Mouse (Mus musculus) embryonic facial prominence, embryonic 13.5 days (tissue): Measurements from ENCODE around the gene Slc27a2. TPM values are rescaled to one million over a fixed set of nuclear protein-coding genes. Genes with fewer than 3 reads are reported as not detected.

Source experiments
- ATAC-seq: fragments of 200-750 bp; cut with Nextera tagmentation; 2 replicates; pipeline ENCODE4 v1.8.0; 2017; ENCODE audit warnings: low read depth; ENCODE audit not compliant: insufficient number of reproducible peaks, insufficient read depth, low FRiP score, low TSS enrichment
- H3K27ac ChIP-seq: fragments of 300-500 bp; sonication (generic); 2 replicates; pipeline ENCODE4 v1.5.1; 2015; ENCODE audit warnings: moderate library complexity, mild to moderate bottlenecking, inconsistent platforms
- H3K27me3 ChIP-seq: fragments of 300-500 bp; sonication (generic); 2 replicates; pipeline ENCODE4 v1.6.1; 2015; ENCODE audit warnings: mild to moderate bottlenecking, inconsistent platforms
- H3K36me3 ChIP-seq: fragments of 300-500 bp; sonication (generic); 2 replicates; pipeline ENCODE4 v1.6.1; 2015; ENCODE audit warnings: mild to moderate bottlenecking, inconsistent platforms
- H3K4me1 ChIP-seq: fragments of 300-500 bp; sonication (generic); 2 replicates; pipeline ENCODE4 v1.6.1; 2015; ENCODE audit warnings: inconsistent platforms
- H3K4me2 ChIP-seq: fragments of 300-500 bp; sonication (generic); 2 replicates; pipeline ENCODE4 v1.6.1; 2015; ENCODE audit warnings: moderate library complexity, mild to moderate bottlenecking, inconsistent platforms
- H3K4me3 ChIP-seq: fragments of 300-500 bp; sonication (generic); 2 replicates; pipeline ENCODE4 v1.5.1; 2015; ENCODE audit warnings: mild to moderate bottlenecking, inconsistent platforms
- H3K9ac ChIP-seq: fragments of 300-500 bp; sonication (generic); 2 replicates; pipeline ENCODE4 v1.6.1; 2015; ENCODE audit warnings: mild to moderate bottlenecking, inconsistent platforms
- H3K9me3 ChIP-seq: fragments of 300-500 bp; sonication (generic); 2 replicates; pipeline ENCODE4 v1.6.1; 2016; ENCODE audit warnings: inconsistent platforms
- WGBS: fragments of 180-500 bp; shearing (Covaris S2); methylation state at CpG from one replicate; pipeline ENCODE4 v1.1.7; 2015; ENCODE audit warnings: mixed read lengths; 5-methylcytosine and 5-hydroxymethylcytosine counted together
- polyA plus RNA-seq: library from polyadenylated mRNA; unstranded; fragments of >200 nt; fragmentation: Nextera tagmentation; extraction: Ambion mirVana; gene quantifications from 2 replicates; pipeline ENCODE4 v1.2.1, GENCODE M21; 2015

Gene Slc27a2
- polyA plus RNA-seq, 1 experiment from 2014 or later, result 2.9 TPM

DNA sequence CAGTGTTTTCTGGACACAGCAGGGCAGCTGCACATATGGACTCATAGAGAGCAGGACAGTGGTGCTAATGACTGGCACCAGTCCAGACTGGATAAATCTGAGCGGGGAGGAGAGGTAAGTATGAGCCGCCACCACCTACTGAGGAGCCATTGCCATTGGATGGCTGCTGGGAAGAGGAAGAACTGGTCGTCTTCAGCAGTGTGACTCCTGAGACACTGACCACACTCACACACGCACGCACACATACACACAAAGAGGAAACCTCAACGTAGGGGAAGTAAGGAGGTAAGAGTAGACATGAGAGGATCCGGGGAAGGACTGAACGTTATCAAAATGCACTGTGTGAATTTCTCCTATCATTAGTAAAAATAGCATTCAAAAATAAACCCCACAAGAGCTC lies 24.7 kb upstream of the Slc27a2 start:
- H3K27ac ChIP-seq, result no peak overlapping the region
- no peak overlapping the region for H3K9ac ChIP-seq
- H3K9me3 ChIP-seq, result no peaks in the 10 kb centered on the region
- H3K4me2 ChIP-seq, result no peak overlapping the region
- H3K27me3 ChIP-seq, result no peaks in the 10 kb centered on the region
- H3K4me1 ChIP-seq, result no peaks in the 10 kb centered on the region
- ATAC-seq, result no peak
- H3K36me3 ChIP-seq, result no peaks in the 10 kb centered on the region
- WGBS, result 92% methylated on average over 8 of the region's 8 CpGs
- H3K4me3 ChIP-seq, result no peak overlapping the region

DNA sequence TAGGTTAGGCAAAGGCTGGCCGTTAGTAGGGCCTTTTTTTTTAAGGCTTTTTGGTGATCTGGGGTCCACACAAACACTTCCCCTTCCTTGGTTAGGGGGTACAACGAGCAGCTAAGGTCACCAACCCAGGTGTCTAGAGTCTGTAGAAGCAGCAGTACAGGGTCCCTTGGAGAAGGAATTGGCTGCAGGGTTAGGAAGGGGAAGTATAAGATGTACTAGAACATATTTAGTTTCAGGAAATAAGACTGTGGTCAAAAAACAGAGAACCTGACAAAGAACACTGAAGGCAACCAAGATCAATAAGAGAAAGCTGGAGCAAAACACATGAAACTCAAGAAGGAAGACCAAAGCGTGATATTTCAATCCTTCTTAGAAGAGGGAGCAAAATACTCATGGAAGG lies 21.6 kb upstream of the Slc27a2 start:
- H3K27ac ChIP-seq, result no peak overlapping the region
- no peak overlapping the region for H3K4me2 ChIP-seq
- H3K4me3 ChIP-seq, result no peak overlapping the region
- no peaks in the 10 kb centered on the region for H3K36me3 ChIP-seq
- WGBS, result 76% methylated on average over 3 of the region's 3 CpGs
- no peak for ATAC-seq
- no peaks in the 10 kb centered on the region for H3K9me3 ChIP-seq
- no peak overlapping the region for H3K9ac ChIP-seq
- H3K27me3 ChIP-seq, result no peaks in the 10 kb centered on the region
- H3K4me1 ChIP-seq, result no peaks in the 10 kb centered on the region

DNA sequence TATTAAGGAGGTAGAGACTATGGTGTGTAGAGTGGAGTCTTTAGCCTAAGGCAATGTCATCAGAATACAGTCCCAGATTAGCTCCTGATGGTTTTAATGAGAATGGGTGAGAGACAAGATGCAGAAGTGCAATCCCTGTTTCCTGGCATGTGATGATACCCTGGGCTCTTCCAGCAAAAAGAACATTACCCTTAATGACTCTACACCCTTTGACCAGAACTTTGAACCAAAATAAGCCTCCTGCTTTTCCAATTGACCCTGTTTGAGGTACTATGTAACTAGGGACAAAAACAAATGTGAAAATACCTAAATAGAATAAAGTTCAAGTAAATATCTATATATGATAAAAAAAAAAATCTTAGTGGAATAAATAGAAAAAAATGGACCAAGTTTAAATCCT lies 14.6 kb upstream of the Slc27a2 start:
- Histone ChIP-seq H3K36me3 (no peaks in the 10 kb centered on the region), H3K4me1 (no peaks in the 10 kb centered on the region), H3K27ac (no peak overlapping the region), H3K9me3 (no peaks in the 10 kb centered on the region), H3K27me3 (no peaks in the 10 kb centered on the region), H3K4me2 (no peak overlapping the region), H3K9ac (no peak overlapping the region), H3K4me3 (no peak overlapping the region)
- no peak for ATAC-seq

DNA sequence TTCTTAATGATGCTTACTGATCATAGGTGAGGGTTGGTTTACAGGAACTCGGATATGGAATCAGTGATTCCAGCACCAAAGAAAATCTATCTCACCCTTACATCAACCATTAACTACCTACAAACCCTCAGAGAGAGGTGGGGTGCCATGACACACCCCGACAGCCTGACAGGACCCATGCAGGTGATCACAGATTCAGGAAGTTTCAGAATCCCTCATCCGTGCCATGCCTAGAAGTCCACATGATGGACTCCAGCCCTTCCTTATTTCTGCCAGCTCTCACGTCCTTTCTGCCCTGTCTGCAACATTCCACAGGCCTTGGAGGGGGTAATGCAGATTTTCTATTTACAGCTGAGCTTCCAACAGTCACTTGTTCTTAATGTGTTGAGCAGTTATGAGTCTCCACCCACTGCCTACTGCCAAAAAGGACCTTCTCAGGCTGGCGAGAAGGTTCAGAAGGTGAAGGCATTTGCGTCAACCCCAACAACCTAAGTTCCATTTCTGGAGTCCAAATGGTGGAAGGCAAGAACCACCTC lies 11.7 kb upstream of the Slc27a2 start:
- H3K4me1 ChIP-seq, result no peaks in the 10 kb centered on the region
- H3K36me3 ChIP-seq, result no peaks in the 10 kb centered on the region
- H3K27ac ChIP-seq, result no peak overlapping the region
- H3K9ac ChIP-seq, result no peak overlapping the region
- no peak overlapping the region for H3K4me3 ChIP-seq
- 79% methylated on average over 6 of the region's 6 CpGs for WGBS
- H3K9me3 ChIP-seq, result no peaks in the 10 kb centered on the region; the same call in 1 of the 2 replicates
- no peak overlapping the region for H3K4me2 ChIP-seq
- ATAC-seq, result no peak
- H3K27me3 ChIP-seq, result no peaks in the 10 kb centered on the region

DNA sequence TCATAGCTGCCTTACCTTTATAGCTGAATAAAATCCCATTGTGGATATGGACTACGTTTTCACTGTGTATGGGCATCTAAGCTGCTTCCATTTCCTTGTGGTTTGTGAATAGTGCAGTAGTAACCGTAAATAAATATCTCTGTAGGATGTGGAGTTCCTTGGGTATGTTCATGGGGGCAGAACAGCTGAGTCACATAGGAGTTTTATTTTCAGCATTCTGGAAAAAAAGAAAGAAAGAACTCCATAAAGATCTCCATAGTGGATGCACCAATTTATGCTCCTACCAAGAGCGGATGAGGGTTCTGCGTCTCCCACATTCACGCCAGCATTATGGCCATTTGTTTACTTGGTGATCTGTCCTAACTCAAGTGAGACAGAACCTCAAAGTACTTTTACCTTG lies 10.0 kb upstream of the Slc27a2 start:
- H3K4me1 ChIP-seq, result no peaks in the 10 kb centered on the region
- no peaks in the 10 kb centered on the region; the same call in 1 of the 2 replicates for H3K9me3 ChIP-seq
- no peaks in the 10 kb centered on the region for H3K27me3 ChIP-seq
- no peak for ATAC-seq
- no peak overlapping the region for H3K4me2 ChIP-seq
- H3K4me3 ChIP-seq, result no peak overlapping the region
- no peak overlapping the region for H3K27ac ChIP-seq
- no peak overlapping the region for H3K9ac ChIP-seq
- WGBS, result 85% methylated on average over 5 of the region's 5 CpGs
- no peaks in the 10 kb centered on the region for H3K36me3 ChIP-seq

DNA sequence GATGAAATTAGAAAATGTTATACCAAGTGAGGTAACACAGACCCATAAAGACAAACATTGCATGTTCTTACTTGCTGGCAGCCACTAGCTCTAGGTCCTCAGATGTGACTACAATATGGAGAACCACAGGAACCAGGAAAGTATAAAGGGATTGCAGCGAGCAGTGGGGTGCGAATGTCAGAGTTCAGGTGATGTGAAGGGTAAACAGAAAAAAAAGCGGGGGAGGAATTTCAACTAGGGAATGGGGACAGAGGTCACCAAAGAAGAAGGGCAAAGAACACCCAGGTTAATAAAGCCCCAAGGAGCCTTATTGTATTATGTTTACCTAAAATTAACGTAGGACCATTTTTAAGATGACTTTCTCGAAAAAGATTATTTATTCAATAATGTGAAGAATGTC lies 6.9 kb upstream of the Slc27a2 start:
- 63% methylated on average over 5 of the region's 5 CpGs for WGBS
- Histone ChIP-seq H3K27ac (no peak overlapping the region), H3K4me2 (no peak overlapping the region), H3K4me1 (no peaks in the 10 kb centered on the region), H3K27me3 (peaks cover 9% of the 10 kb centered on the region), H3K4me3 (no peak overlapping the region), H3K9ac (no peak overlapping the region), H3K9me3 (no peaks in the 10 kb centered on the region; the same call in 1 of the 2 replicates), H3K36me3 (no peaks in the 10 kb centered on the region)
- ATAC-seq, result no peak

DNA sequence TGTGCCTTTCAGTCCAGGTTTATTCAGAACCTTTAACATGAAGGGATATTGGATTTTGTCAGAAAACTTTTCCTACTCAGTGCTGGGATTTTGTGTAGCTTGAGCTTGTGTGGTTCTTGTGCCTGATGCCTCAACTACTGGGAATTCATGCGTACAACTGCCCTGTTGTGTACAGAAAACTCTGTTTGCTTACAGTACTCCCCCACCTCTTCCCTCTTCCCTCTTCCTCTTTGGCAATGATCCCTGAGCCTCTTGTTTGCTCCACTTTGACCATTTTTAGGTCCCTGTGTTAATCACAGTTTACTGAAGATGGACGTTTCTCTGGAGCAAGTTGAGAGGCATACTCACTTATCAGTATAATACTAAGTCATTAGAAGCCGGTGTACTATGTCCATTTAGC lies 5.8 kb upstream of the Slc27a2 start:
- Histone ChIP-seq H3K27me3 (peaks cover 19% of the 10 kb centered on the region), H3K4me3 (no peak overlapping the region), H3K36me3 (no peaks in the 10 kb centered on the region), H3K27ac (no peak overlapping the region), H3K9ac (no peak overlapping the region), H3K4me2 (no peak overlapping the region), H3K4me1 (no peaks in the 10 kb centered on the region), H3K9me3 (no peaks in the 10 kb centered on the region; the same call in 1 of the 2 replicates)
- ATAC-seq, result no peak
- 85% methylated on average over 3 of the region's 3 CpGs for WGBS

DNA sequence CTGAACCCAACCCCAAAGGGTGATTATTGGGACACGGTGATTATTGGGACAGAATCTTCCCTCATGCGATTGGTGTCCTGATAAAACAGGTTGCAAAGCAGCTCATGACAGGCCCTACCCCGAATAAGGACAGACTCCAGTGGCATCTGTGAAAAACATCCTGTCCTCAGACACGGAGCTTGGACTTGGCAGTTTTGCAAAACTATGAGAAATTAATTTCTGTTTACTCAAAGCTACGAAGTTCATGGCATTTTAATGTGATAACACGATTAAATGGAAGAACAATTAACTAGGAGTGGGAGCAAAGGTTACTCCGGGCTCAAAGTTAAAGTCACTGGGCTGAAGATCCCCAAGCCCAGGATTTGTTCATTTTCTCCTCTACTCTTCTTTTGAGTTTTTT lies 2.5 kb upstream of the Slc27a2 start:
- 82% methylated on average over 7 of the region's 7 CpGs for WGBS
- Histone ChIP-seq H3K9me3 (no peaks in the 10 kb centered on the region), H3K27me3 (peaks cover 52% of the 10 kb centered on the region), H3K4me3 (no peak overlapping the region), H3K9ac (no peak overlapping the region), H3K4me1 (peaks cover 14% of the 10 kb centered on the region), H3K27ac (no peak overlapping the region), H3K36me3 (no peaks in the 10 kb centered on the region), H3K4me2 (no peak overlapping the region)
- no peak for ATAC-seq

DNA sequence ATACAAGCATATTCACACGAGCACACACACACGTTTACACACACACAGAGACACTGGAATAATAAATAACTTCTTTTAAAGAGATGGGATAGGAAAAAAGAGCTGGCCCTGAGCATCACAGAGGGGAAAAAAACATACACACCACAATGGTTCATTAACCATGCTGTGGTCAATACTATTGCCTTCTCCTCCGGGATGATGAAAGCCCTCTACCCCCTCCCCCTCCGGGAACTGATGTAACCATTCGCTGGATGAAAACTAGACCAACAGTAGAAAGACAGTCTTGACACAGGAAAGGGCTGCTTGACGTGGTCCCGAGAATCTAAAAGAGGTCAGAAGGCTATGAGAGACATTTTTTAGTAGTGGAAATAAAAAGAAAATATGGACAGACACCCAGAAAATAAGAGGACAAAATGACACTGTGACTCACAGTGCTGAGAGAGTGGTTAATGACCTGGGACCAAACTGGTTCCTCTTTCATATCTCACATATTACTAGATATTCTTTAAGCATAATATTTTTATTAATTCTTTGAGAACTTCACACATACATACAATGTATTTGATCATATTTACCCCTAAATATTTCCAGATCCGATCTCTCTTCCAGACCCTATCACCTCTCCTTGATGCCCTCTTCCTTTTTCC lies 840 bp upstream of the Slc27a2 start:
- H3K27me3 ChIP-seq, result peaks cover 64% of the 10 kb centered on the region
- no peak overlapping the region for H3K4me3 ChIP-seq
- H3K4me2 ChIP-seq, result no peak overlapping the region
- H3K9me3 ChIP-seq, result no peaks in the 10 kb centered on the region
- ATAC-seq, result no peak
- no peak overlapping the region for H3K9ac ChIP-seq
- no peaks in the 10 kb centered on the region for H3K36me3 ChIP-seq
- H3K27ac ChIP-seq, result no peak overlapping the region
- H3K4me1 ChIP-seq, result peaks cover 14% of the 10 kb centered on the region
- WGBS, result 71% methylated on average over 8 of the region's 8 CpGs

DNA sequence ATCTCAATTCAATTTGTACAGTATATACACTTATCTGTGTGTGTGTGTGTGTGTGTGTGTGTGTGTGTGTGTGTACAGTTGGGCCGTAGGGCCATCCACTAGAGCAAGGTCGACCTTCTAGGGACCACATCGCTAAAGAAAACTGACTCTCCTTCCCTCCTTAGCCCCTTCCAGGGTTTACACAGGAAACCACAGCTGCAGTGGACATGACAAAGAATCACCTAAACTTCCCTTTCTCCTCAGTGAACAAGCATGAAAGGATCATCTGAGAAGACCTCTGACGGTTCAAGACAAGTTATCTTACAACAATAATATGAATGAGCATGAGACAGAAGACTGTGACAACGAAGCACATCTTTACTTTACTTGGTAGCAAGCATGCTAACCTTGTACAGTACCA lies 311 bp upstream of the Slc27a2 start:
- Histone ChIP-seq H3K36me3 (no peaks in the 10 kb centered on the region), H3K27ac (no peak overlapping the region), H3K27me3 (peaks cover 64% of the 10 kb centered on the region), H3K4me2 (peak overlapping the region; percentile 99; the same call in 1 of the 2 replicates), H3K9ac (no peak overlapping the region), H3K4me1 (peaks cover 14% of the 10 kb centered on the region), H3K9me3 (no peaks in the 10 kb centered on the region), H3K4me3 (no peak overlapping the region)
- 19% methylated on average over 5 of the region's 5 CpGs for WGBS
- no peak for ATAC-seq

DNA sequence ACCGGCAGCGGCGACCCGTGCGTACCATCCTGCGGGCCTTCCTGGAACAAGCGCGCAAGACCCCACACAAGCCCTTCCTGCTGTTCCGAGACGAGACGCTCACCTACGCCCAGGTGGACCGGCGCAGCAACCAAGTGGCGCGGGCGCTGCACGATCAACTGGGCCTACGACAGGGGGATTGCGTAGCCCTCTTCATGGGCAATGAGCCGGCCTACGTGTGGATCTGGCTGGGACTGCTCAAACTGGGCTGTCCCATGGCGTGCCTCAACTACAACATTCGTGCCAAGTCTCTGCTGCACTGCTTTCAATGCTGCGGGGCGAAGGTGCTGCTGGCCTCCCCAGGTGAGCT lies 1.1 kb downstream of the Slc27a2 start:
- Histone ChIP-seq H3K27ac (no peak overlapping the region), H3K4me3 (peak overlapping the region; percentile 58), H3K27me3 (peaks cover 64% of the 10 kb centered on the region), H3K9me3 (no peaks in the 10 kb centered on the region), H3K4me1 (peaks cover 14% of the 10 kb centered on the region), H3K4me2 (peak overlapping the region; percentile 99), H3K9ac (peak overlapping the region; percentile 68), H3K36me3 (no peaks in the 10 kb centered on the region)
- ATAC-seq, result no peak
- WGBS, result 1% methylated on average over 26 of the region's 26 CpGs

DNA sequence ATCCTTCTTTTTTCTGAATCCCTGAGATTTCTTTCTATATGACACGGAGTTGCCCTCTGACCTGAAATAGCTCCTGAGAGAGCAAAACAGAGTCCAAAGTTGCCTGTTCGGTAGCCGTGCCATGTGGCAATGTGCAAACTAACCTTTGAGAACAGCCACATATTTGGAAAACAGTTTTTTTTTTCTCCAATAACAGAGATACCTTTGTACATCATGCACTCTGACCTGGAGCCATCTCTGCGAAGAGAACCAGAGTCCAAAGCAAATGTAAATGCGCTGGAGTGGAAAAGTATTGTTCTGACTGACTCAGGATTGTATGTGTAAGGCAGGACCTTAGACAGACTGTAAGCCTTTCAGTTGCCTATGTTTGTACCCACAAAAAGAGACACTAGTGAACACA lies 3.3 kb downstream of the Slc27a2 start:
- Histone ChIP-seq H3K27me3 (peaks cover 53% of the 10 kb centered on the region), H3K4me2 (no peak overlapping the region), H3K9ac (no peak overlapping the region), H3K36me3 (no peaks in the 10 kb centered on the region), H3K4me1 (peaks cover 14% of the 10 kb centered on the region), H3K27ac (no peak overlapping the region), H3K4me3 (no peak overlapping the region), H3K9me3 (no peaks in the 10 kb centered on the region)
- WGBS, result 71% methylated on average over 5 of the region's 5 CpGs
- no peak for ATAC-seq
